Mouse (Mus musculus) testis, adult 2 months (tissue): ENCODE measurements around the gene Tspan9.

Experiments used
- CTCF ChIP-seq: fragments of 200-500 bp; IDR thresholded peaks from 2 replicates; pipeline ENCODE4 v1.5.1; 2012; ENCODE audit warnings: low read depth, mild to moderate bottlenecking, inconsistent platforms, low read length, moderate library complexity; ENCODE audit not compliant: control insufficient read depth, insufficient read depth, insufficient replicate concordance
- POLR2A ChIP-seq: fragments of 200-500 bp; IDR thresholded peaks from 2 replicates; pipeline ENCODE4 v1.6.1; 2012; ENCODE audit warnings: low read depth, mild to moderate bottlenecking, inconsistent platforms, low read length, moderate library complexity; ENCODE audit not compliant: control insufficient read depth

- TF ChIP-seq CTCF, result no peak
- TF ChIP-seq POLR2A, result no peak
Observed at GRCm38 (mm10) chr6:128033172-128033867, 110.1 kb downstream of the Tspan9 start.
